Mouse (Mus musculus) lung, postnatal 36 days (tissue): Measurements from ENCODE around the gene Entpd6.

Experiments
- DNase-seq: peaks from one replicate; pipeline ENCODE4 v3.0.0; 2022; ENCODE audit warnings: mixed read lengths

The Entpd6 gene

GRCm38 (mm10) chr2:150787234-150787771 is 38.5 kb downstream of the Entpd6 start:
- no peak for DNase-seq

GRCm38 (mm10) chr2:150788768-150789550 is 40.1 kb downstream of the Entpd6 start:
- DNase-seq: peak; percentile 88

- DNase-seq: no peak
These were observed 44.5 kb downstream of the Entpd6 start for GRCm38 (mm10) chr2:150793320-150793719.

- DNase-seq: no peak
These were observed 49.2 kb downstream of the Entpd6 start for GRCm38 (mm10) chr2:150798084-150798483.

GRCm38 (mm10) chr2:150800616-150801015 is 51.8 kb downstream of the Entpd6 start:
- no peak for DNase-seq

- peak; percentile 45 for DNase-seq
These were observed 54.2 kb downstream of the Entpd6 start for GRCm38 (mm10) chr2:150803035-150803434.

GRCm38 (mm10) chr2:150808381-150808780 is 59.5 kb downstream of the Entpd6 start:
- no peak for DNase-seq

- DNase-seq: no peak
These were observed 60.0 kb downstream of the Entpd6 start for GRCm38 (mm10) chr2:150808812-150809211.

GRCm38 (mm10) chr2:150810603-150811002 is 61.8 kb downstream of the Entpd6 start:
- DNase-seq: no peak

- no peak for DNase-seq
These were observed 64.0 kb downstream of the Entpd6 start for GRCm38 (mm10) chr2:150812816-150813215.

- no peak for DNase-seq
These were observed 68.0 kb downstream of the Entpd6 start for GRCm38 (mm10) chr2:150816676-150817402.

- no peak for DNase-seq
These were observed 69.9 kb downstream of the Entpd6 start for GRCm38 (mm10) chr2:150818742-150819141.

GRCm38 (mm10) chr2:150820720-150821119 is 71.9 kb downstream of the Entpd6 start:
- DNase-seq: no peak
